Mouse (Mus musculus) limb, embryonic 11.5 days (tissue): ENCODE data around the gene Ppp1r11. TPM values are rescaled to one million over a fixed set of nuclear protein-coding genes. Genes with fewer than 3 reads are reported as not detected.

Source experiments
- ATAC-seq: fragments of 200-750 bp; cut with Nextera tagmentation; 2 replicates; pipeline ENCODE4 v1.8.0; 2017; ENCODE audit warnings: low read depth; ENCODE audit not compliant: insufficient number of reproducible peaks, low FRiP score, low TSS enrichment
- DNase-seq: peaks from one replicate; pipeline ENCODE4 v3.0.0-alpha.2; 2015; ENCODE audit warnings: low spot score
- H3K27ac ChIP-seq: fragments of 300-500 bp; sonication (generic); replicated peaks from 2 replicates; pipeline ENCODE4 v1.5.1; 2014; ENCODE audit warnings: low read depth, mild to moderate bottlenecking, low read length
- H3K27me3 ChIP-seq: fragments of 300-500 bp; sonication (generic); 2 replicates; pipeline ENCODE4 v1.6.1; 2014; ENCODE audit warnings: mild to moderate bottlenecking, low read length, mixed read lengths; ENCODE audit not compliant: control insufficient read depth, insufficient read depth
- H3K36me3 ChIP-seq: fragments of 300-500 bp; sonication (generic); 2 replicates; pipeline ENCODE4 v1.6.1; 2014; ENCODE audit warnings: mild to moderate bottlenecking, low read length, moderate library complexity, mixed read lengths; ENCODE audit not compliant: control insufficient read depth, insufficient read depth
- H3K4me1 ChIP-seq: fragments of 300-500 bp; sonication (generic); 2 replicates; pipeline ENCODE4 v1.6.1; 2014; ENCODE audit warnings: low read length, mixed read lengths; ENCODE audit not compliant: control insufficient read depth, insufficient read depth
- H3K4me2 ChIP-seq: fragments of 300-500 bp; sonication (generic); 2 replicates; pipeline ENCODE4 v1.6.1; 2014; ENCODE audit warnings: low read depth, mild to moderate bottlenecking, moderate library complexity; ENCODE audit not compliant: severe bottlenecking
- H3K4me3 ChIP-seq: fragments of 300-500 bp; sonication (generic); 2 replicates; pipeline ENCODE4 v1.5.1; 2014; ENCODE audit warnings: low read depth, low read length
- H3K9ac ChIP-seq: fragments of 300-500 bp; sonication (generic); 2 replicates; pipeline ENCODE4 v1.6.1; 2014; ENCODE audit warnings: mild to moderate bottlenecking, low read length
- H3K9me3 ChIP-seq: fragments of 300-500 bp; sonication (generic); 2 replicates; pipeline ENCODE4 v1.6.1; 2016; ENCODE audit warnings: low read length; ENCODE audit not compliant: control insufficient read depth
- WGBS: fragments of 180-500 bp; shearing (Covaris S2); extraction: QIAGEN DNeasy Blood & Tissue Kit; methylation state at CpG from one replicate; pipeline ENCODE4 v1.1.7; 2014; 5-methylcytosine and 5-hydroxymethylcytosine counted together
- polyA plus RNA-seq: library from polyadenylated mRNA; unstranded; fragments of >200 nt; fragmentation: Nextera tagmentation; extraction: Ambion mirVana; gene quantifications from 2 replicates; pipeline ENCODE4 v1.2.1, GENCODE M21; 2014

Gene Ppp1r11
- polyA plus RNA-seq, 1 experiment from 2014 or later, result 147 TPM

DNA sequence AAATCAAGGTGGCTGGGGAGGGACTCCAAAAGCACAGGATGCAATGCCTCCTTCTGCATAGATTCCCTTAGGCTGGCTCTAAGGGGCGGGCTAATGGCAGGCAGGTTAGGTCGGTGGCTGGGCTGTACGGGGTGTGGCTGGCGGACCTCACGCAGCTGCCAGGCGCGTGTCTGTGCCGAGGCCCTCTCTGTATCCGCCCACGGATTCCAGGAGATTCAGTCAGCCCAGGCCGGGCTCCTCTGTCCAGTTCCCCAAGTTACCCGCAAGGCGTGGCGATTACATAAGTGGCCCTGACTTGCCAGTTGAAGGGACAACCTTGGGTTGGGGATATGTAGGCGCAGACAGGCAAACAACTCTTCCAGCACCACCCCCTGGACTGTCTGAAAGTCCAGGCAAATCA lies 31.3 kb downstream of the Ppp1r11 start:
- Histone ChIP-seq H3K36me3 (no peaks in the 10 kb centered on the region), H3K4me2 (no peak overlapping the region), H3K27ac (no peak overlapping the region), H3K27me3 (no peaks in the 10 kb centered on the region), H3K9ac (no peak overlapping the region), H3K9me3 (no peaks in the 10 kb centered on the region), H3K4me1 (no peaks in the 10 kb centered on the region), H3K4me3 (no peak overlapping the region)
- no peak for DNase-seq
- WGBS, result 45% methylated on average over 15 of the region's 15 CpGs
- ATAC-seq, result no peak

DNA sequence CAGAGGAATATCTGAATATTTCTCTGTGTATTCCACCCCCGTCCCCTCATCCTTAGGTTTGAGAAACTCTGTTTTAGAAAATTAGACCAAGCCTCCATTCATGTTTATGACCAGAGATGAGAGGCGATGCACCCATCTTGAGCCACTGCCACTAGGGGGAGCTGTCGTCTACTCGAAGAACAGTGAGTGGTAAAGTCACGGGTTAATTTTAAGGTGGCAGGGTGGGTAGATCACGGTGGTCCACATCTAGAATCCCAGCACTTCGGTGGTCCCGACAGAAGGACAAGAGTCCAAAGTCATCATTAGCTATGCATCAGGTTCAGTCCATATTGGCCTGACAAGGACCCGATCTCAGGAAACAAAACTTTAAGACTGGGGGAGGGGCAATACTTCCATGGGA lies 36.5 kb downstream of the Ppp1r11 start:
- Histone ChIP-seq H3K4me2 (no peak overlapping the region), H3K4me1 (no peaks in the 10 kb centered on the region), H3K36me3 (no peaks in the 10 kb centered on the region), H3K9ac (no peak overlapping the region), H3K9me3 (no peaks in the 10 kb centered on the region), H3K27ac (no peak overlapping the region), H3K4me3 (no peak overlapping the region), H3K27me3 (no peaks in the 10 kb centered on the region)
- ATAC-seq (no peak), DNase-seq (peak; percentile 67)
- 15% methylated on average over 9 of the region's 9 CpGs for WGBS

DNA sequence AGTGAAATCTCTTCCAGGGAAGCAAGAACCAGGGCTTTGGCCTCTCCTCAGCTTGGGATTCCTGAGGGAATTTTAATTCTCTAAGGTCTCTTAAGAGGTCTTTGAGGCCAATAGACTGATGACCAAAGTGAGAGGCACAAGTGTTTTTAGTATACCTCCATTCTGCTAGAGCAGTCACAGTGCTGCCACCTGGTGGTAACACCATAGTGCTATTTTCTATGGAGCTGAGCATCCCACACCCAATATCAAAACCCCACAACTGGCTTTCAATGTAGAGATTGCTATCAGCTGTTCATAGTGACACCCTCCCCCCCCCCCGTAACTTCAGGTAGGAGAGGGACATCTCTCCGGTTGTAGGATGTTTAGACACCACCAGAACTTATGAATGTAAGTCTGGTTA lies 37.4 kb downstream of the Ppp1r11 start:
- Histone ChIP-seq H3K27ac (no peak overlapping the region), H3K4me2 (no peak overlapping the region), H3K9ac (no peak overlapping the region), H3K9me3 (no peaks in the 10 kb centered on the region), H3K4me1 (no peaks in the 10 kb centered on the region), H3K27me3 (no peaks in the 10 kb centered on the region), H3K4me3 (no peak overlapping the region), H3K36me3 (no peaks in the 10 kb centered on the region)
- DNase-seq (peak; percentile 82), ATAC-seq (no peak)
- 17% methylated on average over 2 of the region's 2 CpGs for WGBS

DNA sequence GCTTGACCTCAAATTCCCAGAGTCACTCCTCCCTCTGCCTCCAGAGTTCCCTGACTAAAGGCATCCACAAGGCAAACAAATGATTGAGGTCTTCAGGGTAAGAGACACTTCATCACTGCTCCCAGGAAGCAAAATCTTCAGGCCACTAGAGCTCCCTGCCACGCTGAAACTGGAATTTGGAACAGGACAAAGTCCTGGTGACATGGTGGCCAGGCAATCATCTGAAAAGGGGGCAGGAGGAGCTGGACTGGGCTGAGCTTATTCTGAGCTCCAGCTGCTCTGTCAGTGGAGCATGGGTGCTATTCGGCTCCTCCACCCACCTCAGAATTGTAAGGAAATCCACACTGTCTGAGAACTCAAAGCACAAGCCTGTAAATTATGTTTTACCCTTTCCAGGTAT lies 39.5 kb downstream of the Ppp1r11 start:
- Histone ChIP-seq H3K36me3 (no peaks in the 10 kb centered on the region), H3K27ac (no peak overlapping the region), H3K4me3 (no peak overlapping the region), H3K9me3 (no peaks in the 10 kb centered on the region), H3K4me1 (no peaks in the 10 kb centered on the region), H3K9ac (no peak overlapping the region), H3K27me3 (no peaks in the 10 kb centered on the region), H3K4me2 (no peak overlapping the region)
- no peak for ATAC-seq
- WGBS, result 85% methylated on average over 2 of the region's 2 CpGs
- DNase-seq, result no peak

DNA sequence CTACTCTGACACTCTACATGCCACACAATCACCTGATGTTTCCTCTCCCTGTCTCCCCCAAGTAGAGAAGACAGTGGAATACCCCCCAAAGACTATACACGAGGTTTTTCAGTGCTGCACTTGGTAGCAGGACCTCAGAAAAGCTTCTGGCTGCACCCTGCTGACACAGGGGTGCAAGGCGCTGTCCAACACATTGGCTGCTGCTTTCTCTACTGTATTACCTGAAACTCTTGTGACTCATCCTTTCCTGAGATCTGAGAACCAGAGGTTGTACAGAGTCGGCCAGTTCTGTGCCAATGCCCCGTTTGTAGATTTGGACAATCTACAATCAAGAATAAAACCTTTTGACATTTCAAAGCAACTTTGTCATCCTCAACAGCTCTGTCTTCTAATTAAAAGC lies 41.7 kb downstream of the Ppp1r11 start:
- 47% methylated on average over 4 of the region's 4 CpGs for WGBS

DNA sequence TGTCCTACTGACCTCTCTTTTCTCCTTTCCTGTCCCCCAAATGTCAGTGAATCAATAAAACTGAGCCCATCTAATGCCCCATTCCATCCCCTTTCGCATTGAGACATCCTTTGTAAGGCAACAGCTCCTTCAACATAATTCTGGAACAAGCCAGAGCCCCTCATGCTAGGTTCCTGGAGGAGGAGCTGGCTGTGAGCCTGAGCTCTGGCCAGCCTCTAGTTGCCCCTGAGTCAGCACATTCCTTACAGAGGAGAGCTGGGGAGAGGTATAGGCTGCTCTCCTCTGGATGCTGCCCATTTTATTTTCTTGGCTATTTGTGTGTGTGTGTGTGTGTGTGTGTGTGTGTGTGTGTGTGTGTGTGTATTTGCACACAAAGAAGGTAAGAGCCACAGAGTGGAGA lies 43.3 kb downstream of the Ppp1r11 start:
- 56% methylated on average over 1 of the region's 1 CpGs for WGBS
- DNase-seq, result no peak
- H3K9ac ChIP-seq, result no peak overlapping the region
- no peak; the same call in 1 of the 2 replicates for ATAC-seq
- no peak overlapping the region for H3K4me2 ChIP-seq
- no peak overlapping the region for H3K4me3 ChIP-seq
- no peak overlapping the region for H3K27ac ChIP-seq
- no peaks in the 10 kb centered on the region for H3K9me3 ChIP-seq
- no peaks in the 10 kb centered on the region for H3K27me3 ChIP-seq
- H3K36me3 ChIP-seq, result no peaks in the 10 kb centered on the region
- H3K4me1 ChIP-seq, result no peaks in the 10 kb centered on the region

More for the DNA sequence above, 41.7 kb downstream of the Ppp1r11 start:
- H3K4me3 ChIP-seq, result no peak overlapping the region
- H3K9ac ChIP-seq, result no peak overlapping the region
- no peak overlapping the region for H3K27ac ChIP-seq
- ATAC-seq (no peak), DNase-seq (no peak)
- no peaks in the 10 kb centered on the region for H3K27me3 ChIP-seq
- H3K4me1 ChIP-seq, result no peaks in the 10 kb centered on the region
- H3K4me2 ChIP-seq, result no peak overlapping the region
- no peaks in the 10 kb centered on the region for H3K9me3 ChIP-seq
- H3K36me3 ChIP-seq, result no peaks in the 10 kb centered on the region

DNA sequence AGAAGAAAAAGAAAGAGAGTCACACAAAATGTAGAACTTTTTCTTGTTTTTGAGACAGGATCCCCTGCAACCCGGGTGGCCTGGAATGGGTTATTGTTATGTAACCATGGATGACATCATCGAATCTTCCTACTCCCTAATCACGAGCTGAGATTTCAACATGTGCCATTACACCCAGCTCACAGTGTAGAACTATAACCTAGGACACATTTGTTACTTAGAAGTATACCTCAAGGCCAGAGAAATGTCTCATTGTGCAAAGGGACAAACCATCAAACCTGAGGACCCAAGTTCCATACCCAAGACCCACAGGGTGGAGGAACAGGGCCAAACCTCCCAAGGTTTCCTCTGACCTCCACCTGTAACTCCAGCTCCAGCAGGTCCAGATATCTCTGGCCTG lies 47.9 kb downstream of the Ppp1r11 start:
- Histone ChIP-seq H3K4me3 (no peak overlapping the region), H3K4me1 (no peaks in the 10 kb centered on the region), H3K36me3 (no peaks in the 10 kb centered on the region), H3K9ac (no peak overlapping the region), H3K4me2 (no peak overlapping the region), H3K27me3 (no peaks in the 10 kb centered on the region), H3K27ac (no peak overlapping the region), H3K9me3 (no peaks in the 10 kb centered on the region)
- no peak for DNase-seq
- no peak for ATAC-seq
- 83% methylated on average over 3 of the region's 3 CpGs for WGBS

DNA sequence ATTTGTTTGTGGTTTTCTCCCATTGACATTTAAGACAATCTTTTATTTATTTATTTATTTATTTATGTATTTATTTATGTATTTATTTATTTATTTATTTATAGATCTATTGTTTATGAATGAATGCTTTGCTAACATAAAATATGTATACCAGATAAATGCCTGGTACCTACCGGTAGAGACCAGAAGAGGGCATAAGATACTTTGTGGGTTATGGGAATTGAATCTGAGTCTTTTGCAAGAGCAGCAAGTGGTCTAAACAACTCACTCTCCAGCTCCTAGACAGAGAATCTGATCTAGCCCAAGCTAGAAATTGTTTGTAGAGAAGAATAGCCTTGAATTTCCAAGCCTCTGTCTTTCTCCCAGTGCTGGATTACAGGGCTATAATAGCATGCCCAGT lies 50.9 kb downstream of the Ppp1r11 start:
- no peak for DNase-seq
- Histone ChIP-seq H3K27me3 (no peaks in the 10 kb centered on the region), H3K4me2 (no peak overlapping the region), H3K9ac (no peak overlapping the region), H3K36me3 (no peaks in the 10 kb centered on the region), H3K4me1 (no peaks in the 10 kb centered on the region), H3K27ac (no peak overlapping the region), H3K9me3 (no peaks in the 10 kb centered on the region), H3K4me3 (no peak overlapping the region)
- no peak for ATAC-seq
- 50% methylated on average over 1 of the region's 1 CpGs for WGBS

DNA sequence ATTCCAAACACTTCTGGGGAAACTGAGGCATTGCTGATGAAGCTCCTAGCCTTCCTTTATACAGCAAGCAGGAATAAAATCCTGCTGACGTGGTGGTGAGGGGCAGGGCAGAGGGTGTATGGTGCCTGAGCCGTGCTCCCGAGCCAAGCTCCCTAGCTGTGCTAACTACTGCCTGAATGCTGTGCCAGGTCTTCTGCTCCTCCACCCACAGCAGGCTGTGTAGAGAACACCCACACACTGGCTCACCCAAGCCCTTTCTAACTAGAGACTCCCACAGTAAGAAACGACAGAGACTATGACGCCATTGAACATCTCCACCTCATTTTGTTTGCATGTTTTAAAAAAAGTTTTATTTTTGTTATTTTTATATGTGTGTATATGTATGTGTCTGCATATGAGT lies 51.5 kb downstream of the Ppp1r11 start:
- Histone ChIP-seq H3K4me1 (no peaks in the 10 kb centered on the region), H3K4me3 (no peak overlapping the region), H3K27me3 (no peaks in the 10 kb centered on the region), H3K9ac (no peak overlapping the region), H3K36me3 (no peaks in the 10 kb centered on the region), H3K9me3 (no peaks in the 10 kb centered on the region), H3K4me2 (no peak overlapping the region), H3K27ac (no peak overlapping the region)
- 78% methylated on average over 5 of the region's 5 CpGs for WGBS
- ATAC-seq (no peak), DNase-seq (no peak)
